Mouse (Mus musculus) liver, embryonic 14.5 days (tissue): ENCODE results near the gene Thsd4.

Source experiments
- CTCF ChIP-seq: IDR thresholded peaks from 2 replicates; pipeline ENCODE4 v1.5.1; 2016; ENCODE audit warnings: antibody characterized with exemption, low read depth, control low read depth
- EP300 ChIP-seq: IDR thresholded peaks from 2 replicates; pipeline ENCODE4 v1.6.1; 2016; ENCODE audit warnings: antibody characterized with exemption, low read depth

DNA sequence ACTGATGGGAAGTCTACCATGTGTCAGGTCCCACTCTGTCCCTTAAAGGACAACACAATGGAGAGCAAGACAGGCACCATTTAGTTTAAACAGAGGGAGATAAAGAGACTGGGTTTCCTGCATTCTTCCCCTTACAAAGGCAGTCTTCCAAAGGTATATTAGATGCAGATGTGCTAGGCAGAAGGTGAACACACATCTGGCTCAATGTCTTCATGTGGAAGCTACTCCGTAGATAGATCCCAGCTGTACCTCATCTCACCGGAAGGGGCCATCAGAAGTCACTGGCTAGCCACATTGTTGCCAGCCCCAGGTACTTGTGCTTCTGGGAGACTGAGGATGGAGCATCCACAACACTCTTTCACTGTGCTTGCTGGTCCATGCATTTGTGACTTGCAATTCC, 301.4 kb downstream of the Thsd4 start:
- TF ChIP-seq CTCF (no peak), EP300 (no peak)
